Mouse (Mus musculus) left cerebral cortex, postnatal 14 days (tissue): ENCODE data around the gene Arhgef3. TPM values are rescaled to one million over a fixed set of nuclear protein-coding genes. Genes with fewer than 3 reads are reported as not detected.

ENCODE experiments used
- DNase-seq, 2 experiments: peaks; one replicate each; pipeline ENCODE4 v3.0.0; 2021 to 2022; ENCODE audit warnings: low spot score in 2 of 2, mixed read lengths in 1 of 2
- intact Hi-C: fragments of 180-260 bp; cut with DNase I; formaldehyde crosslinking; loops from one replicate; pipeline ENCODE4 v1.15.1; 2025
- total RNA-seq, 2 experiments: library from RNA; stranded (reverse); gene quantifications; 2 replicates each; pipeline ENCODE4 v1.2.3; 2021

Arhgef3 gene
- total RNA-seq, 2 experiments from 2014 or later: 50.4 to 50.5 TPM

DNA sequence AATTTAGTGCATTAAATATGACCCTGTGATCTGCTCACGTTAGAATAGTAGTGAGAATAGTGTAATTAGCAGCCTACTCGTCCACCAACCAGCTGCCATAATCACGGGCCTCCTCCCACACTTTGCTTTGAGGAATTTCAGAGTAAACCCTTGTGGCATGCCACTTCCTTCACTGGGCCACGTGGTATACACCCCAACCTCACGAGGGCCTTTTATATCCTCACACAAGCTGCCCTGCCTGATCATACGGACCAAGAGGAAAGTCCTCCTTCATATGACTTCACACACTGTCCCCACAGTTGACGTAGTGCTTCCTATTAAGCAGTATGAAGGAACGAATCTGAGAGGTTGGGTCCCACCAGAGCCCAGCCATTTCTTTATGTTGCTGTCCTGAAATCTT is 202.4 kb downstream of the Arhgef3 start:
- no peak for DNase-seq
- intact Hi-C loops: no loop called here

DNA sequence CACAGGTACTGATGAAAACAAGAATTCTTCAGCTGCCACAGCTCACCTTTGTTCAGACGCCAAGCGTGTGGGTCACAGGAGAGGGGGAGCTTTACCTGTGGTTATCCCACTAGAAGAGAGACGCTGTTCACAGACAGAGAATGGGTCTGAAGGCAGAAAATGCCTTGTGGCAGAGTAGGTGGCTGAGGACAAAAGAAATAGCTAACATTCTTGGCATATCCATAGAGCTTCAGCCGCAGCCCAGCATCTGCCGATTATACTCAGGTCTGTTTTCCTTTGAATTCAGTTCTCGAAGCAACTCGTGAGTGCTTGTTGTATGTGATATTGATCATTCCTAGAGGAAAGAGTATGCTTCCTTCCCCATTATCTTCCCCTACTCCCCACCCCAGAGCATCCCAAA is 204.7 kb downstream of the Arhgef3 start:
- DNase-seq: no peak
- intact Hi-C loops: no loop called here

DNA sequence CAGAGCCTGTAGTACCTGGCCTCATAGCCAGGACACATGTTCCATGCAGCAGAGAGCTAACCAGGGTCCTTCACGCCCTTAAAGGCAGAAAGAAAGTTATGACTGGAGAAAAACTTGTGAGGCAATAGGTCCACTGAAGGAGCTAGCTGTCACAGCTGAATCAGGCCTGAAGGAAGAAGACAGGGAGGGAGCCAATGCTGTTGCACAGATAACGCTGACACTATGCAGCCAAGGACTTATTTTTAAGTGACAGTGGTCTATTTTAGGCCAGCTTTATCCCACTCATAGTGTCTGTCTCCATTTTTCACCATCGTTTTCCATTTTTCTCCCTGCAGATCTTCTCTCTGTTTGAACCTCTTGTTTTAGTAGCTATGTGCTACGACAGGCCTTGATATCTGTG is 207.3 kb downstream of the Arhgef3 start:
- peak in 1 of 2 experiments; percentile 18 for DNase-seq
- intact Hi-C loops: no loop called here

DNA sequence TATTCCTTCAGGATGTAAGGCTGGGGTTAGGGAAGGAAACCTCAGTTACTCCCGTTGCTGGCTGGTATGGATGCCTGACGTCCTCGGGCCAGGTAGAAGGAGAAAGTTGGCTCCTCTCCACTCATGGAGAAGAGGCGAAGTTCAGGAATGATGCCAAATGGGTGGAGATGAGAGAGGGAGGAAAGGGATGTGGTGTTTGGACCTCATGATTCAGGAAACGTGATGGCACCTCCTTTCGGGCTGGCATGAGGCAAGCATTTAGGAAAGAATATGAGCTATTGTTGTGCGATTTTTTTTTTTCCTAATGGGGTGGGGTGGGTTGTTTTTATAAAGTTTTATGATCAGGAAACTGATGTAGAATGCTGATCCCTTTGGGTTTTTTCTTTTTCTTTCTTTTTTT is 210.0 kb downstream of the Arhgef3 start:
- intact Hi-C loops: no loop called here
- DNase-seq: no peak

DNA sequence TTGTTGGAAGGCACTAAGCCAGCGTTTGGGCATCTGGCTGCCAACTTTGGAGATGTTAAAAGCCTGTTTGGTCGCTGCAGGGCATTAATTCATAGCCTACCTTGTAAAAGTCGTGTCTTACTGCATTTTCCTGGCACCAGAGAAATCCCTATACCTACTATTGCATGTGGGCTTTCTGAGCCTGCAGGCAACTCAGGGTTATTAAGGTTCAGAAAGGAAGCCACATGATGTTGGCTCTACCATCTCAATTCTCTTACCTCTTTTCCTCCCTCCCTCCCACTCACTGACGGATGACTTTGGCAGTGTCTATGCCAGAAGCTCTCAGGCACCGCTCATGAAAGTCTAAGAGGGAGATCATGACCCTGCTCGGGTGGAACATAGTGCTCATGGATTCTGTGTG is 210.8 kb downstream of the Arhgef3 start:
- intact Hi-C loops: no loop called here
- DNase-seq: no peak

DNA sequence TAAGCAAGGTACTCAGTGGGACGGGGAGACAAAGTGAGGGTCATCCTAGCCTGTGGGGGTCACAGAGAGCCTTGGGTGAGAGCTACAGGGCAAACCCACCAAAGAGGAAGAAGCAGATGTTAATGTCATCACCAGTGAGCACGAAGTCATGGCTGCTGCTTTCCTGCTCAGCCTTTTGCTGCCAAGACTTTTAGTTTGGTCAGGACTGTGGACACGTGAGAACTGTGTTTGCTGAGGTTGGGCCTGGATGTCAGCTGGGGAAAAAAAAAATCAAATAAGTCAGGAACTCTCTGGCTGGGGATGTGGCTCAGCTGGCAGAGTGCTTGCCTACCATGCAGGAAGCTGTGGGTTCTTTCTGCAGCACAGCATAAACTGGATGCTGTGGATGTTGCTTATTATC is 213.2 kb downstream of the Arhgef3 start:
- intact Hi-C loops: no loop called here
- no peak for DNase-seq

DNA sequence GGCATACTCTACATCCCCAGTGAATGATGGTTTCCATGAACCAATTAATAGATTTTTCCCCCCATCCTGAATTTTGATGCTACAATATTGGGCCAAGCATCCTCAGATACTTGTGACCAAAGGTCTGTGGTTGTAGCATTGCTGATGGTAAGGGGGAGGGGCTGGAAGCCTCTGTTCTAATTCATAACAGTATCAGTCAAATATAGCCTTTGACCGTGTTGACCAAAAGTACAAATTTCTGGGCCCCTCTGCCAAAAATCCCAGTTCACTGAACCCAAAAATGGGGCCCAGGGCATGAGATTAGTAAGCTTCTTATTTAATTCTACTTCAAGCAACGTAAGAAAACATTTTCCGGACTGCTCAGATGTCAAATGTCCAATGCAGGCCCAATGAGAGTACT is 214.3 kb downstream of the Arhgef3 start:
- intact Hi-C loops: no loop called here
- DNase-seq: no peak

DNA sequence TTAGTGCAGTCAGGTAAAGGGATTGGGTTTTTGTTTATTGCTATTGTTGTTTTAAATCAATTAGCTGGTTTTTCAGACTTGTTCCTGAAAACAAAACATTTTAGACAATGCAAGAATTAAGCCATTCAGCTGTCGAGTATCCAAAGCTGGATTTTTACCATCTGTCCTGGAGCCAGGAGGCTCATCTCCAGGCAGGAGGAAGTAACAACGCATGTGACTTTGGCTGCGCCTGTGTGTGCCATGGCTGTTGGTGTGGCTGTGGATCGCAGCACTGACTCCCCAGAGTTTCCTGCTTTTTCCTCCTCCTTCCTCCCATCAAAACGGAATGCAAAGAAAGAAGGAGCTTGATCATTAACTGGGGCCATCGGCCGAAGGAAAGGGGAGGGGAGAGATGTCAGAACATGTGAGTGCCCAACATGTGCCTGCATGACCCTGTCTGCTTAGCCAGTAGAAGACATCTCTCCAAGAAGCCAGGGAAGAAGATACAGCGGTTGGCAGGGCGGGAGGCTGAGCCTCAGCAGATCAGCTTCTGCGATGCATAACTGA is 216.9 kb downstream of the Arhgef3 start:
- intact Hi-C loops: no loop called here
- DNase-seq: no peak

DNA sequence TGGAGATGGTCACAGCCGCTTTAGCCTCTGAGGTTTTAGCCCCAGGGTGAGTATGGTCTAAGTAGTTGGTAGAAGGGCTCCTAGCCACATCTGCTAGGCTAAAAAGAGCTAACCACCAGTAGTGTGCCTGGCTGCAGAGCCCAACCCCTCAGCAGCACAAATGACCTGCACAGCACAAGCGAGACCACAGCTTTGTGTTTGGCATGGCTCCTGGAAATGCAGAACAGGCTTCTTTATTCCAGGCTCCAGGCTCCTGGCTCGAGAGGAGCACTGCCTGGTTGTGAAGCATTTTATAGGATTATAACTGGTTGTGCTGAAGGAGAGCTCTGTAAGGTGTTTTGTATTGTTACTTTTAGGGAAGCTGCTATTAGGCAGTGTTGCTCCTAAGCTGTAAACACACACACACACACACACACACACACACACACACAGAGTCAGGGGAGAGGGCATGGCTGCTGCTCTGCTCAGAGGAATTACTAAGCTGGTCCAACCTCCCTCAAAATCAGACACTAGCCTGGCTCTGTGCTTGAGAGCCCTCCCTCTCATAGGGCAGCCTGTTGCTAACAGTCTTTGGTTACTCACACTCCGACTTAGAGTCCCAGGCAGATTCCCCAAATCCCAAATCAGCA is 217.8 kb downstream of the Arhgef3 start:
- DNase-seq: peak in 1 of 2 experiments; percentile 25
- intact Hi-C loops: no loop called here

DNA sequence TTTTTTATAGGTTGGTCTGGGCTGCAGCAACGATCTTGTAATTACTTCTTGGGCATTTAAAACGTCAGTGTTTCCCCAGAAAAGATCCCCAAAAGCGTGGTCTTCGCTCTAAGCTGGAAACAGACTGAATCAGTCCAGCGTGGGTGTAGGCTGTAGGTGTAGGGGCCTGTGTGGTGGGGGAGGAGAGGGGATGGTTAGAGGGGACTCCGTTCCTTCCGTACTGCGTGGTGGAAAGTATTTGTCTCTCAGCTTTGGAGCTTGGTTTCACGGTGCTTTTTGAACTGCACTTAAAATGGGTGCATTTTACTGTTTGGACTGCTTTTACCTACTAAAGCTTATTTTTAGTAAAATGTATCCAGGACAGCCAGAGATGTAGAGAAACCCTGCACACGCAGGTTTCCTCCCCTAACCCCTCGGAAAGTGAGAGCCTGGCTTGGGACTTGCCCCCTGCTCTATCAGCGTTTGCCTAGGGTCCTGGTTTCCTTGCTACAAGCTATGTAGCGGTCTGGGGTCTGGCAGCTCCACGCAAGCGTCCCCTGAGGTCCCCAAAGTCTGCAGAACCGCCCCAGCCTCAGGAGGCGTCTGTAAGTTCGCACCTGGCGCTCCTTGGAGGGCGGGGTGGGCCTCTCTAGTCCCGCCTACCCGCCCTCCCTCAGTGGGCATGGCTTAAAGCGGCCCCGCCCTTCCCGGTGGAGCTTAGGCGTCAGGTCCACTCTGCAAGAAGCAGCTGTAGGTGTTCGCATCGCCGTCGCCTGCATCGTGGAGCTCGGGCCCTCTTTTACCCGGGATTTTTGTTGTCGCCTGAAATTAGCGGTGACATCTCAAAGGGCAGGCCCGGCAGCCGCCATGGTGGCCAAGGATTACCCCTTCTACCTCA is 220.9 kb downstream of the Arhgef3 start:
- peak; percentile 85 to 88 for DNase-seq
- intact Hi-C loops: loop anchor here (5.0 kb wide), 3 partner anchors 68 to 143 kb away; no protein-coding TSS in a partner anchor

DNA sequence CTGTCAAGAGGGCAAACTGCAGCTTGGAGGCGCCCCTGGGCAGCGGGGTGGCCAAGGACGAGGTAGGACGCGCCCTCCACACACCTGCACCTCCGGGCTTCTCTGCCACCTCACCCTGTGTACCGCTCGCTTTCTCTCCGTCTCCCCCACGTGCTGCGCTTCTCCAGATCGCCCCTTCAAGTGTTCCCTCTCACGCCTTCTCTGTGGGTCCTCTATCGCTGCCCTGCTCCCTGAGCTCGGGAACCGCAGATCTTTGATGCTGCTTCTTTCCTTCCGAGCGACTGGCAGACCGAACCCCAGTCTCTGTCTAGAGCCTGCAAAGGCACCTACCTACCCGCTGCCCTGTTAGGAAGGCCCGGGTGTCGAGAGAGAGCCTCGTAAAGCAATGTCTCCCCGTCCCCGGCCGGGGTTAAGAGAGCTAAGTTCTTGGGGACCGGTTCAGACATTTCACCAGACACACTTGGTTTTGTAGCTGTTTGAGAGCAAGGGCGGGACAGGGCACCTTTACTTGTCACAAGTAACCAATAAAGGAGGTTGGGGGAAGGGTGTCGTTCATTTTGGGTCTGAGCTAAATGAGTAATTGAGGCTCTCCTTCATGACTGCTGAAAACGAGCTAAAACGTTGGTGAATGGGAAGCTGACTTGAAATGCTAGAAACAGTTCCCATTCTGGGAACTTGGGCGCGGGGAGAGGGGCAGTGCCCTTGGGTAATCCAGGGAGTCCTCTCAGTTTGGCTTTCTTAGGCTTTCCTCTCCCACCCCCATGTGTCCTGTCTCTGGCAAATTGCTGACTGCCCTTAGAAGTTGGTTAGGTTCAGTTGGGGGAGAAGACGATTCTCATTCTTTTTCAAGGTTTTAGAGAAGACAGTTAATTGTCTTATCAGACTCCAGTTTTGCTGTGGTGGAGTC is 221.8 kb downstream of the Arhgef3 start:
- intact Hi-C loops: loop anchor here (5.0 kb wide), 3 partner anchors 69 to 144 kb away; no protein-coding TSS in a partner anchor
- peak in 1 of 2 experiments; percentile 47 for DNase-seq

DNA sequence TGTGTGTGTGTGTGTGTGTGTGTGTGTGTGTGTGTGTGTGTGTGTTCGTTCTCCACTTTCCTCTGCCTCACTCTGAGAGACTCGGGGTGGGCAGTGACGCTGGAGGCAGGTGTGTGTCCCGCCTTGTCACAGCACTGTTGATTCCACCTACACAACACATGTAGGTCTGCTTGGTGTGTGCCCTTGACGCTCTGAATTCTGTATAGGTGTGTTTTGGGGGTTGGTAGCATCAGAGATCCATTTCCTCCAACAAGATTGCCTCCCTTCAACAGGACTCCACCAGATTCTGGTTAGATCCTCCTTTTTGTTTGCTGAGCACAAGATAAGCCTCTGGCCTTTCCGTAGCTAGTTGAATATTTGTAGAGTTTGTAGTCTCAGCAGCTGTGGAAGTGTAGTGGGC is 222.5 kb downstream of the Arhgef3 start:
- intact Hi-C loops: loop anchor here (5.0 kb wide), 3 partner anchors 70 to 145 kb away; no protein-coding TSS in a partner anchor

DNA sequence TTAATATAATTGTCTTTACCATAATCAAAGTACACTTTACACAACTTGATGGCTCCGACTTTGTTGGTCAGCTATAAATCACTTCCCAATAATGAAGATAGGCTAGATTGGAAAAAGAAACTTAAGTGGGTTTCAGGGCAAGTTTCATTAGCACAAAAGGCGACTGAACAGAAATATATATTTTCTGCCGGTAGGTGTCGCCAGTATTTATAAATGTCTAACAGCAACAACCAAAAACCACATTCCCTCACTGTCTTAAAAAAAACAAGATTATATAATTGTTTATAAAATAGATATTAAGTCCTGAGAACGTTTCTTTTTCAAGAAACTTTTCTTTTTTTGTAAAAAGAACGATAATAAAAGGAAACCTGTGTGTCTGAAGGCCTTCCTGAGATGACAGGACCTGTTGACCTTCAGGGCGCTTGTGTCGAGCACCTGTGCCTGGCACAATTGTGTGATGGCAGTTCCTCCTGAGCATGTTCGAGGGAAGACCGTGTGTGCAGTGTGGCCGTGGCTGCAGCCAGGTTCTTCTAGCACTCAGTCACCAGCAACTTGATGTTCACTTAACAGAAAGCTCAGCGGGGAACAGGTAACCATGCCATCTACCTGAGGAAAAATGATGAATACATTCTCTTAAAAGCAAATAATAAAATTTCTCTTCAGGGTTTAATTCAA is 223.5 kb downstream of the Arhgef3 start:
- peak; percentile 80 to 83 for DNase-seq
- intact Hi-C loops: loop anchor here (5.0 kb wide), 3 partner anchors 69 to 146 kb away; no protein-coding TSS in a partner anchor

More for the DNA sequence above, 222.5 kb downstream of the Arhgef3 start:
- DNase-seq: peak in 1 of 2 experiments; percentile 44

DNA sequence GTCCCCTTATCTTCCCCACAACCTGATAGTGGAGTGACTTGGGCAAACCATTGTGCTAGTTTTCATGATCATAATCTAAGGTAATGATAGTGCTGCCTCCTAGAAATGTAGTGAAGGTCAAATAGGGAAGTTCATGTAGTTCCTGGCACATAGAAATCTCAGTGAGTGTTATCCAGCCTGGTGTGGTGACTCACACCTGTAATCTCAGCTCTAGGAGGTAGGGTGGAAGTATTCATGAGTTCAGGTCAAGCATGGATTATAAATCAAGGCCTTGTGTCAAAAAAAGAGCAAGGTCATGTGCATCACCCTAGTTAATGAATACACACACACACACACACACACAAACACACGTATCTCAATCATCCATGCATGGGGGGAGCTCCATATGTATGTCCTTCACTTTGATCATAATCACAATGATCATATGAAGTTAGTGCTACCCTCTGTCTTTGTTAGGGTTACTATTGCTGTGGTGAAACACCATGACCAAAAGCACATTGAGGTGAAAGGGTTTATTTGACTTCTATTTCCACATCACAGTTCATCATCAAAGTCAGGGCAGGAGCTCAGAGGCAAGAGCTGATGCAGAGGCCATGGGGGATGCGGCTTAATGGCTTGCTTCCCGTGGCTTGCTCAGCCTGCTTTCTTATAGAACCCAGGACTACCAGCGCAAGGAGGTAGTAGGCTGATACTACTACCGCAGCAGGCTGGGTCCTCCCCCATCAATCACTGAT is 226.2 kb downstream of the Arhgef3 start:
- intact Hi-C loops: no loop called here
- no peak for DNase-seq

DNA sequence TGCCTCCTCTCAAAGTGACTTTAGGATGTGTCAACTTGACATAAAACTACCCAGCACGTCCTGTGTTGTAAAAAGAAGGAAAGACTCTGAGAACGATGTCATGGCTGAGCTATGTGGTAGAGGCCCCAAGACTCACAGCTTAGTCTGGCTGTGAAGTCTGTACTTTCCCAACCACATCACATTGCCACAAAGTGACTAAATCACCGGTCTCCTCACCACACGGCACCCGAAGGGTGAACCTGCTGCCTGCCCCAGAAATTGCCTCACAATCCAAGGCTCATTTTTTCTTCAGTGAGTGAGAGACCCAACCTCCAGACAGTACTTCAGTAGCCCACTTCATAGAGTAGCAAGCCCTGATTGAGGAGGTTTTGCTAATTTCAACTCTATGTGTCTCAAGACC is 226.8 kb downstream of the Arhgef3 start:
- intact Hi-C loops: no loop called here
- DNase-seq: no peak

DNA sequence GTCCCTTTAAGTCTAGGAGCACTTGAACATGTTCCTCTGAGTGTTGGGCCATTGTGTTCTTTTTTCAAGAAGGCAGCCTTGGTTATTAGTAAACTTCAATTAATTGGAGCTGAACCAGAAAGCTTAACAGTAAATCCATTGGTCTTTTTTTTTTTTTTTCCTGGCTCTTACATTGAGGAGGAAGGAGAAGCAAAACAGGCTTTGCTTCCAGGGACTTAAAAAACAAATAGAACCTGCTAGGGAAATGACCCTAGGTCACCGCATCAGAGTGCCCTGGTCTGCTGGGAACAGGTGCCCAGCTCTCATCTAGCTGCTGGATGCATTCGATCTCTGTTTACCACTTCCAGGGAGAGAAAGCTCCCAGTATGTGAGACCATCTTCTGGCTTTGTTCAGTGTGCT is 227.8 kb downstream of the Arhgef3 start:
- DNase-seq: no peak
- intact Hi-C loops: no loop called here

DNA sequence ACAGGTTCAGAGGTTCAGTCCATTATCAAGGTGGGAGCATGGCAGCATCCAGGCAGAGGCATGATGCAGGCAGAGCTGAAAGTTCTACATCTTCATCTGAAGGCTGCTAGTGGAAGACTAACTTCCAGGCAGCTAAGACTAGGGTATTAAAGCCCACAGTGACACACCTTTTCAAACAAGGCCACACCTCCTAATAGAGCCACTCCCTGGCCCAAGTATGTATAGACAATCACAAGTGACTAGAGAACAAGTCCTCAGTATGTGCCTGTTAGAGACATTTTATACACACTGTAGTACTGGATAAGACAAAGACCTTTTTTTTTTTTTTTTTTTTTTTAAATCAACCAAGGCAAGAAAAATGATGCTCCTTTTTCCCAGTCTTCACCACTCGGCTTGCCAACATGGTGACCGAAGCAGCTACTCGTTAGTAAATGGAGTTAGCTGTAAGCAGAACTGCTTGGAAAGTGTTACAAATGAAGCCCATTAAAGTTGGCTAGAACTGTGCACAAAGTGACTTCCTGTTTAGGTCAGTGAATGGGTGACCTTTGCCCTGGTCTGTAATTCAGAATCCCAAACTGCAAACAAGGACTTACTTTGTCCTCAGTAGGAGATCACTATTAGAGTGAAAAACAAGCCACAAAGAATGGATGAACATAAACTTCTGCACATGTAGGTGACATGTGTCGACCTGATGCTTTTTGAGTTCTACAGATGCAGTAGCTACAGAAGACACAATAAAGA is 229.7 kb downstream of the Arhgef3 start:
- intact Hi-C loops: no loop called here
- no peak for DNase-seq
